Mouse (Mus musculus) intestine, embryonic 16.5 days (tissue): ENCODE measurements around the gene Olfr247. TPM values are rescaled to one million over a fixed set of nuclear protein-coding genes. Genes with fewer than 3 reads are reported as not detected.

Experiments used
- polyA plus RNA-seq: library from polyadenylated mRNA; unstranded; fragments of >200 nt; fragmentation: Nextera tagmentation; extraction: Ambion mirVana; gene quantifications from 2 replicates; pipeline ENCODE4 v1.2.1, GENCODE M21; 2015

Gene Olfr247
- polyA plus RNA-seq, 1 experiment from 2014 or later = not detected

Other genes with a start within 250 kb of the Olfr247 start
- not detected in 2 replicates for gene Olfr805, start 246.8 kb downstream of the Olfr247 start, polyA plus RNA-seq
- not detected in 2 replicates for gene Olfr806, start 234.2 kb downstream of the Olfr247 start, polyA plus RNA-seq
- not detected in 2 replicates for gene Olfr807, start 218.3 kb downstream of the Olfr247 start, polyA plus RNA-seq
- gene Olfr808, start 210.7 kb downstream of the Olfr247 start, polyA plus RNA-seq = not detected in 2 replicates
- gene Olfr809, start 201.5 kb downstream of the Olfr247 start, polyA plus RNA-seq = not detected in 2 replicates
- not detected in 2 replicates for gene Olfr810, start 181.2 kb downstream of the Olfr247 start, polyA plus RNA-seq
- gene Olfr811, start 171.7 kb downstream of the Olfr247 start, polyA plus RNA-seq = not detected in 2 replicates
- gene Olfr812, start 130.0 kb downstream of the Olfr247 start, polyA plus RNA-seq = not detected in 2 replicates
- not detected in 2 replicates for gene Olfr813, start 120.8 kb downstream of the Olfr247 start, polyA plus RNA-seq
- not detected in 2 replicates for gene Olfr814, start 96.3 kb downstream of the Olfr247 start, polyA plus RNA-seq
- not detected in 2 replicates for gene Olfr815, start 70.3 kb downstream of the Olfr247 start, polyA plus RNA-seq
- not detected in 2 replicates for gene Olfr816, start 60.5 kb downstream of the Olfr247 start, polyA plus RNA-seq
- gene Olfr818, start 27.0 kb downstream of the Olfr247 start, polyA plus RNA-seq = not detected in 2 replicates
- gene Olfr819, start 8.9 kb downstream of the Olfr247 start, polyA plus RNA-seq = not detected in 2 replicates
- not detected in 2 replicates for gene Gm10310, start 8.9 kb upstream of the Olfr247 start, polyA plus RNA-seq
- gene Olfr820, start 36.5 kb upstream of the Olfr247 start, polyA plus RNA-seq = not detected in 2 replicates
- gene Olfr821, start 54.2 kb upstream of the Olfr247 start, polyA plus RNA-seq = not detected in 2 replicates
- not detected in 2 replicates for gene Olfr822, start 95.1 kb upstream of the Olfr247 start, polyA plus RNA-seq
- not detected in 2 replicates for gene Olfr823, start 139.2 kb upstream of the Olfr247 start, polyA plus RNA-seq
- not detected in 2 replicates for gene Olfr824, start 153.9 kb upstream of the Olfr247 start, polyA plus RNA-seq
- not detected in 2 replicates for gene Olfr825, start 190.6 kb upstream of the Olfr247 start, polyA plus RNA-seq
- gene Olfr826, start 208.0 kb upstream of the Olfr247 start, polyA plus RNA-seq = not detected in 2 replicates
- not detected in 2 replicates for gene Olfr827, start 238.3 kb upstream of the Olfr247 start, polyA plus RNA-seq